Mouse (Mus musculus): ENCODE results near the gene Nsg2. TPM values are rescaled to one million over a fixed set of nuclear protein-coding genes. Genes with fewer than 3 reads are reported as not detected.
A peak's percentile ranks its signal among the peaks of the same experiment; 100 is the strongest.
"Not testable (repeated sequence)": the region's sequence is repeated elsewhere in the genome, so short reads cannot be mapped to it uniquely, and the experiment has no call there.

The Nsg2 gene
- total RNA-seq (2014; fragmentation: Nextera tagmentation) (1.0 and 1.9 TPM in 2 replicates), total RNA-seq (2017) (0.52 and 0.88 TPM in 2 replicates)

DNA sequence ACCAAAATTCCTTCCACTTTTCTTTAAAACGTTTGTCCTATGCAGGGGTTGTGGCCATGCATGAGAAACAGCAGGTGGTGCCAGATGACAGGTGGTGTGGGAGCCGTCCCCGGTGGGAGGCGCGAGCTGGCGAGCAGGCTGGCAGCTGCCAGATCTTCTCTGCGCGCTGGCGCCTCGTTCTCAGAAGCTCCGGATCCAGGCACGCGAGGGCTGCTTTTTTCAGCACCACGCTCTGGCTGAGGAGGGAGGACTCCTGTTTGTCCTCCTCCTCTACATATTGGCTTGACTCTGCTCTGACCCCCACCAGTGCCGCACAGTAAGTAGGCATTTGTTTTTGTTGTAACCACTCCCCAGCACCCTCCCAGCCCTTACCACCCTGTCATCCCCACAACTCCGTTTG is at the start of gene Nsg2:
Gene Nsg2, plus strand, starts transcription at position 183 of the 400 bp plus-strand sequence.
- peak; percentile 68 for ATAC-seq (replicated peaks; ENCODE audit: low FRiP score, low TSS enrichment, poor library complexity, severe bottlenecking)

DNA sequence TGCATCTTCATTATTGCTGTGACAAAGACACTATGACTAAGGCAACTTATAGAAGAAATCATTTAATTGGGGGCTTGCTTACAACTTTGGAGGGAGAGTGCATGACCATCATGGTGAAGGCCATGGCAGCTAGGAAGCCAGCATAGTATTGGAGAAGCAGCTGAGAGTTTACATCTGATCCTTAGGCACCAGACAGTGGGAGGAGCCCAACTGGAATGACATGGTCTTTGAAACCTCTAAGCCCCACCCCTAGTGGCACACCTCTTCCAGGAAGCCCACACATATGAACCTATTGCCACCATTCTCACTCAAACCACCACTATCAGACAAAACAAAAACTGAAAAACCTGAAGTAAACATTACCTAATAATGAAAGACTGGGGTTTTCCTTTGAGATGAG is 40.2 kb upstream of the Nsg2 start:
- ATAC-seq (replicated peaks; ENCODE audit: low FRiP score, low TSS enrichment, poor library complexity, severe bottlenecking) = no peak

DNA sequence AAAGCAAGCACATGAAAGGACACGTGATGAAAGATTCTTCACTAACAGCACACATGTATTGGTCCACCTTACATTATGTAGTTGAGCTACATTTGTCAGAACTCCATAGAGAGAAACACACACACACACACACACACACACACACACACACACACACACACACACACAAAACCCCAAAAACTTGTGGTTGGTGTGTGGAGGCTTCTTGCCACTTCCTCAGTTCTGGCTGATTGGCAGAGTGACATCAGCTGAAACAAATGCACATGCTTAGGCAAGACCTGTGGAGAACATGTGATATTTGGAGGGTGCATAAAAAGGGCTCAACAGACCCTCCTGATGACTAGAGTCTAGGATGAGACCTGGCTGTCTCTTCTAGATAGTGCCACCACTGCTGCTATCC is 36.3 kb upstream of the Nsg2 start:
- ATAC-seq (replicated peaks; ENCODE audit: low FRiP score, low TSS enrichment, poor library complexity, severe bottlenecking) = no peak

- ATAC-seq (replicated peaks; ENCODE audit: low FRiP score, low TSS enrichment, poor library complexity, severe bottlenecking) = no peak
Observed at GRCm38 (mm10) chr11:31965256-31966134, 34.8 kb upstream of the Nsg2 start, which contains the start of gene 4930524B15Rik. Gene 4930524B15Rik, plus strand, starts transcription at chr11:31965592.

DNA sequence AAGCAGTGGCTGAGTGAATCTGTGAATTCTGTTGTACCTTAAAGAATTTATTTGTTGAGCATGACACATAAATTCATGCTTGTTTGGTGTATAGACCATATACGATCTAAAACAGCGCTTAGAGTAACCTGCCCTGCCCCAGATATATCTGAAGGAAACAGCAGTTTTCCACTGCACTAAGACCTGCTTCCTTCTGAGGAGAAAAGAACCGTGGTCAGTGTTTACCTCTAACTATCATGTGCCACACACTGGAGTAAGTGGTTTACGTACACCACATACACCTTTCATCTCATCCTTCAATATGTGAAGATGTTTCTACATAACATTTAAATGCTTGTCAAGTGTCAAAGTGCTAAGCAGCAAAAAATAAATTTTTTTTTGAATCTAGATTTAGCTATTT is 26.1 kb upstream of the Nsg2 start:
- no peak for ATAC-seq (replicated peaks; ENCODE audit: low FRiP score, low TSS enrichment, poor library complexity, severe bottlenecking)

DNA sequence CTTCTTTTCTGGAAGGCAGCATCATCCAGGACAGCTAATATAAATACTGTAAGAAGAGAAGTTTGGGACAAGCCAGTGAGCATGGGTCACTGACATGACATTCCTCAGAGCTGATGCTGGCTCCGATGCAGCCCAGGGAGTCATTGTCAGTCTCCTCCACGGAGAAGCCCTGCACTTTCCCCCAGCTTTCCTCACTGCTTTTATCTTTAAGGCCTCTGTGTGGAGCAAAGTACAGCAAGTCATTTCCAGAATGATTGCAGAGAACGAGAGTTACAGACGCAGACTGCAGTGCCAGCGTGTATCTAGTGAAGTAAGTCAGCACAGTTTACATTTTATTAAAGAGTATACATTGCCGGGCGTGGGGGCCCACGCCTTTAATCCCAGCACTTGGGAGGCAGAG is 25.4 kb upstream of the Nsg2 start:
- no peak for ATAC-seq (replicated peaks; ENCODE audit: low FRiP score, low TSS enrichment, poor library complexity, severe bottlenecking)

DNA sequence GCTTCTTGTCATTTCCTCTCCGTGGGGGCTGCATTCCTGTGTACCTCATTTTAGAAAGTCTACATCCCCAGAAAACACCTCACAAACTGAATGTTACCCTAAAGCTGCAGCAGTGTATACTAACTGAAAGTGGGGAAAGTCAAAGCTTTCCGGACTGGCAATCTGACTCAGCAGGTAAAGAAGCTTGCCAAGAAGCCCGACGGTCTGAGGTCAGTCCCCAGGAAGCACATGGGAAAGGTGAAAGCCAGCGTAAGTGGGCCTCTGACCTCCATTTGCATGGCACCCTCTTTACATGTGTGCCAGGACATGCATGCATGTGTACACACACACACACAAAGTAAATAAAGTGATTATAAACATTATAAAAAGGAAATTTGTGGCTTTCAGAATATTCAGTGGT is 24.6 kb upstream of the Nsg2 start:
- ATAC-seq (replicated peaks; ENCODE audit: low FRiP score, low TSS enrichment, poor library complexity, severe bottlenecking) = no peak

DNA sequence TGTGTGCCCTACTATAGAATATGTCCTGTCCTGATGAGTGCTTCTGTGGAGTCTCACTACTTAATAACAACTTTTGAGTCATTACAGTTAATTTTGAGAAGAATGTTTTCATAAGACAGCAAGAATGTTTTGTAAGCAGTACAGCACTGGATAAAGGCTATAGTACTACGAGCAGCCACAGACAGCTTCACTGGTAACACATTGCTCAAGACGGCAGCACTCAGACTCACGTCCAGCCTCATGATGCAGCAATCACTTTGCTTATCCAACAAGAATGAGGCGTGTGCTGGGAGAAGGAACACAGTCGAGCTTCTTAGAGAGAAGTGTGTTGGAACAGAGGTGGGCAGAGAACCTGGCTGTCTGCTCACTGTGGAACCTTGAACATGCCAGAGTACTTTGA is 24.1 kb upstream of the Nsg2 start:
- ATAC-seq (replicated peaks; ENCODE audit: low FRiP score, low TSS enrichment, poor library complexity, severe bottlenecking) = no peak

DNA sequence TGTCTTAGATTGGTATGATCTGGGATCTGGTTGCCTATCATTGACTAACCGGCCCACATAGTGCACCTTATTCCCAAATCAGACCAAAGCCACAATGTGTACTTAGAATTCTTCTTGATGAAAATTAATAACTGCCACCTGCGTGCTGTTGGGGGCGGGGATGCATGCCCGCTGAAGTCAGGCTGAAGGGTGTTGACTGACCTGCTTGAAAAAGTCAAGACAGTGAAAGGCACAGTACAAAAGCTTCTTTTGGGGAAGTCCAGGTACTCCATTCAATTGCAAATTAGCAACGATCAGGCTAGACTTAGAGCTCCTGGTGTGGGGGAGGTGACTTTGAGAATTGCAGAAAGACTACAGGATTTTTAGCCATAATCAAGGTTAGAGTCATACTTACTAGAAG is 20.2 kb upstream of the Nsg2 start:
- not testable (repeated sequence) for ATAC-seq (replicated peaks; ENCODE audit: low FRiP score, low TSS enrichment, poor library complexity, severe bottlenecking)

DNA sequence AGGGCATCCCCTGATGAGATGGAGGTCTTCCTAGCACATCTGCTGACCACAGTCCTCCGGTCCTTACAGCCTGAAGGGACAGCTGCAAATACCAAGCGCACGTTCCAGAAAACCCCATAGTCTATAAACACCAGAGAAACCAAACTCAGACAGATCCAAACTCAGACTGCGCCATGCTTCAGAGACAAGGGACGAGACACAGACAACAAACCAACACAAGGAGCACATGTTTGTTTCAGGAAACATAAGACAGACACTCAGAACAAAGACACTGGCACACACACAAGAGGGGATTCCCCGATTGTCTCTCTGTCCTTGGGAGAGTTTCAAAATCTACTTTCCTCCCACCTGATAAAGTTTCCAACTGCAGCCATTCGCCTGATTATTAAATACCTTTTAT is 18.4 kb upstream of the Nsg2 start:
- no peak for ATAC-seq (replicated peaks; ENCODE audit: low FRiP score, low TSS enrichment, poor library complexity, severe bottlenecking)

- not testable (repeated sequence) for ATAC-seq (replicated peaks; ENCODE audit: low FRiP score, low TSS enrichment, poor library complexity, severe bottlenecking)
Observed at GRCm38 (mm10) chr11:31982247-31982943, 17.9 kb upstream of the Nsg2 start.

- no peak for ATAC-seq (replicated peaks; ENCODE audit: low FRiP score, low TSS enrichment, poor library complexity, severe bottlenecking)
Observed at GRCm38 (mm10) chr11:31983249-31983648, 17.0 kb upstream of the Nsg2 start.

DNA sequence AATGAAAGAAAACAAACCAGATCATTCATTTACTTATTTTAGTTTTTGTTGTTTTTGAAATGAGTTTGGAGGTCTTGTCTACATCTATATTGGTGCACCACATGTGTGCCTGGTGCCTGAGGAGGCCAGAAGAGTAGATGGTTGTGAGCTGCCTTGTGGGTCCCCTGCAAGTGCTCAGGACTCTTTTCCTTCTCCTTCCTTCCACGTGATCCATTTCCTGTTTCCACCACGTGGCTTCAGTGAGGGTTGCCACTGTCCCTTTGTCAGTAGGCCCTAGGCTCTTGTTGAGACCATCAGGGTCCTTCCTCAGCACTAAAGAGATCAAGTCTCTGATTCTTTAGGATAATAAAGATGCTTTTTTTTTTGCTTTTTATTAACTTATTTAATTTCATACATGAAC is 15.5 kb upstream of the Nsg2 start:
- ATAC-seq (replicated peaks; ENCODE audit: low FRiP score, low TSS enrichment, poor library complexity, severe bottlenecking) = no peak

GRCm38 (mm10) chr11:31992535-31992934 is 7.7 kb upstream of the Nsg2 start:
- ATAC-seq (replicated peaks; ENCODE audit: low FRiP score, low TSS enrichment, poor library complexity, severe bottlenecking) = no peak

GRCm38 (mm10) chr11:31999716-32000115 is 547 bp upstream of the Nsg2 start:
- no peak for ATAC-seq (replicated peaks; ENCODE audit: low FRiP score, low TSS enrichment, poor library complexity, severe bottlenecking)

GRCm38 (mm10) chr11:32001181-32001910 is 1.1 kb downstream of the Nsg2 start:
- no peak for ATAC-seq (replicated peaks; ENCODE audit: low FRiP score, low TSS enrichment, poor library complexity, severe bottlenecking)

GRCm38 (mm10) chr11:32002670-32003072 is 2.4 kb downstream of the Nsg2 start:
- ATAC-seq (replicated peaks; ENCODE audit: low FRiP score, low TSS enrichment, poor library complexity, severe bottlenecking) = no peak

- not testable (repeated sequence) for ATAC-seq (replicated peaks; ENCODE audit: low FRiP score, low TSS enrichment, poor library complexity, severe bottlenecking)
Observed at GRCm38 (mm10) chr11:32008049-32008448, 7.8 kb downstream of the Nsg2 start.

GRCm38 (mm10) chr11:32008852-32009251 is 8.6 kb downstream of the Nsg2 start:
- no peak for ATAC-seq (replicated peaks; ENCODE audit: low FRiP score, low TSS enrichment, poor library complexity, severe bottlenecking)
